Comparison of ENCODE assay signal across 9 mouse cellular contexts in genomic region chr4:139967922-139968321, GRCm38 (mm10). TPM values are rescaled to one million over a fixed set of nuclear protein-coding genes. Genes with fewer than 3 reads are reported as not detected.
DNase-seq lines count a peak whose midpoint lies in the region; ATAC-seq and TF ChIP-seq lines count a peak whose summit lies in the region.
"Had no signal": no experiment of that assay in that cellular context is flagged by ENCODE, and none has a peak within 500 bp of the region (broad histone marks: within the 10 kb centered on the region; RNA-seq: fewer than 3 reads in every experiment).

Gene Klhdc7a (minus strand): TSS chr4:139968026.

- no peaks in the 10 kb centered on the region for H3K27me3 ChIP-seq in Patski
- H3K27me3 ChIP-seq in intestine, postnatal 0 days (replicated peaks; ENCODE audit: control insufficient read depth, insufficient read depth, low read length): no peaks in the 10 kb centered on the region

- CTCF ChIA-PET in Patski (lab: Charles Lee): no interaction called here

- ATAC-seq in Patski: peak; percentile 72
- peak; percentile 32; the same call in 1 of the 2 replicates for ATAC-seq in intestine, postnatal 0 days

- no peak for TF ChIP-seq CTCF in Patski (IDR thresholded peaks at IDR 0.05)
- TF ChIP-seq CTCF in intestine, postnatal 0 days (IDR thresholded peaks at IDR 0.05; ENCODE audit: low read depth): no peak

- no peaks in the 10 kb centered on the region for H3K36me3 ChIP-seq in intestine, postnatal 0 days (ENCODE audit: control insufficient read depth, insufficient read depth)
- H3K36me3 ChIP-seq: limb, embryonic 12.5 days had no signal

- H3K9me3 ChIP-seq in intestine, postnatal 0 days (ENCODE audit: control insufficient read depth): no peaks in the 10 kb centered on the region
- H3K9me3 ChIP-seq: limb, embryonic 12.5 days had no signal

- in situ Hi-C loops in Patski (cut with MboI; ENCODE audit: low pct_unique_long_range_greater_than_20kb): loop anchor here (25.0 kb wide), 1 partner anchor 456 kb away; no protein-coding TSS in a partner anchor

- 39% methylated on average over 4 of the region's 4 CpGs for WGBS in intestine, postnatal 0 days

- intact Hi-C loops in left cerebral cortex, postnatal 10 days (cut with DNase I): no loop called here

- 0 out of 2 replicates have a peak within 1 kb of the TSS, but pooled peaks have one; percentile 17 for H3K4me2 ChIP-seq in intestine, postnatal 0 days (replicated peaks; ENCODE audit: low read depth)
- H3K4me2 ChIP-seq: limb, embryonic 12.5 days had no signal

- peak; percentile 59 for DNase-seq in Patski (ENCODE audit: low read depth, low spot score)
- DNase-seq in cerebellum, adult 11 months: peak; percentile 30
- peak; percentile 75 for DNase-seq in gastrocnemius, postnatal 10 days
- peak; percentile 56 to 82 for DNase-seq in left cerebral cortex, postnatal 10 days (ENCODE audit: extremely low spot score in 1 of 2, low spot score in 2 of 2)
- peak; percentile 67 to 87 for DNase-seq in lung, postnatal 4 days
- no peak for DNase-seq in natural killer cell, adult 2 months (ENCODE audit: low spot score in 2 of 2)
- DNase-seq in spleen, adult 18-20 months: no peak

- no peak within 1 kb of the TSS for H3K4me3 ChIP-seq in intestine, postnatal 0 days (ENCODE audit: low read depth, low read length)
- H3K4me3 ChIP-seq: limb, embryonic 12.5 days had no signal

- H3K4me1 ChIP-seq in intestine, postnatal 0 days (replicated peaks; ENCODE audit: control insufficient read depth, insufficient read depth, low read length): no peaks in the 10 kb centered on the region

- H3K27ac ChIP-seq in intestine, postnatal 0 days (ENCODE audit: low read depth, low read length): no peak within 1 kb of the TSS
- H3K27ac ChIP-seq: limb, embryonic 12.5 days had no signal

- POLR2A ChIA-PET in Patski (lab: Charles Lee): no interaction called here

- no peak within 1 kb of the TSS for H3K9ac ChIP-seq in intestine, postnatal 0 days (ENCODE audit: low read depth, low read length)
- H3K9ac ChIP-seq: limb, embryonic 12.5 days had no signal

RNA-seq across cellular contexts. Expression of gene Klhdc7a, which starts in this region (rescaled TPM):
- 7.7 TPM for polyA plus RNA-seq in Patski (2021)
- under 1 TPM; 0.28 to 0.34 TPM for total RNA-seq in gastrocnemius, postnatal 10 days (2021)
- 0.08 and 0.12 TPM in 2 replicates for polyA plus RNA-seq in intestine, postnatal 0 days (2015; fragmentation: Nextera tagmentation; extraction: Ambion mirVana)
- total RNA-seq in left cerebral cortex, postnatal 10 days (2021): 1 to 10 TPM in 1 of 2 experiments, under 1 TPM in 1; 0.99 to 1.1 TPM
- polyA plus RNA-seq: limb, embryonic 12.5 days had no signal

Comparison
In these comparisons a context has a peak if more than half of its experiments do, and no peak if none do; other contexts are left out.
1. Peak in DNase-seq in gastrocnemius, postnatal 10 days; RNA of the gene not detected or under 1 TPM.
2. Peak in ATAC-seq and H3K4me2 ChIP-seq in intestine, postnatal 0 days; RNA of the gene not detected or under 1 TPM.
3. DNase-seq: peak in Patski (single experiment), cerebellum, adult 11 months (single experiment), left cerebral cortex, postnatal 10 days (2 of 2) and lung, postnatal 4 days (2 of 2); none in natural killer cell, adult 2 months (0 of 2) and spleen, adult 18-20 months (0 of 2).